Mouse (Mus musculus) intestine, embryonic 16.5 days (tissue): ENCODE data around the gene Dbh. TPM values are rescaled to one million over a fixed set of nuclear protein-coding genes. Genes with fewer than 3 reads are reported as not detected.
A peak's percentile ranks its signal among the peaks of the same experiment; 100 is the strongest.

Experiments used
- ATAC-seq: fragments of 200-750 bp; cut with Nextera tagmentation; 2 replicates; pipeline ENCODE4 v1.8.0; 2017; ENCODE audit warnings: moderate TSS enrichment, moderate library complexity
- H3K27ac ChIP-seq: fragments of 300-500 bp; sonication (generic); 2 replicates; pipeline ENCODE4 v1.5.1; 2014; ENCODE audit warnings: mild to moderate bottlenecking, low read length
- H3K27me3 ChIP-seq: fragments of 300-500 bp; sonication (generic); replicated peaks from 2 replicates; pipeline ENCODE4 v1.6.1; 2014; ENCODE audit warnings: low read length, control low read depth, mixed read lengths; ENCODE audit not compliant: control insufficient read depth, insufficient read depth
- H3K36me3 ChIP-seq: fragments of 300-500 bp; sonication (generic); 2 replicates; pipeline ENCODE4 v1.6.1; 2014; ENCODE audit warnings: low read length, control low read depth; ENCODE audit not compliant: control insufficient read depth, insufficient read depth
- H3K4me1 ChIP-seq: fragments of 300-500 bp; sonication (generic); 2 replicates; pipeline ENCODE4 v1.6.1; 2014; ENCODE audit warnings: low read length, control low read depth, mixed read lengths; ENCODE audit not compliant: control insufficient read depth, insufficient read depth
- H3K4me2 ChIP-seq: fragments of 300-500 bp; sonication (generic); 2 replicates; pipeline ENCODE4 v1.6.1; 2014; ENCODE audit warnings: low read depth, low read length, control low read depth
- H3K4me3 ChIP-seq: fragments of 300-500 bp; sonication (generic); 2 replicates; pipeline ENCODE4 v1.5.1; 2014; ENCODE audit warnings: mild to moderate bottlenecking, low read length
- H3K9ac ChIP-seq: fragments of 300-500 bp; sonication (generic); 2 replicates; pipeline ENCODE4 v1.6.1; 2014; ENCODE audit warnings: low read depth, low read length
- H3K9me3 ChIP-seq: fragments of 300-500 bp; sonication (generic); 2 replicates; pipeline ENCODE4 v1.6.1; 2016; ENCODE audit warnings: low read length, control low read depth; ENCODE audit not compliant: control insufficient read depth
- WGBS: fragments of 180-500 bp; shearing (Covaris S2); extraction: QIAGEN DNeasy Blood & Tissue Kit; methylation state at CpG from one replicate; pipeline ENCODE4 v1.1.7; 2014; 5-methylcytosine and 5-hydroxymethylcytosine counted together
- polyA plus RNA-seq: library from polyadenylated mRNA; unstranded; fragments of >200 nt; fragmentation: Nextera tagmentation; extraction: Ambion mirVana; gene quantifications from 2 replicates; pipeline ENCODE4 v1.2.1, GENCODE M21; 2015

Dbh gene
- polyA plus RNA-seq, 1 experiment from 2014 or later: 1.4 TPM

DNA sequence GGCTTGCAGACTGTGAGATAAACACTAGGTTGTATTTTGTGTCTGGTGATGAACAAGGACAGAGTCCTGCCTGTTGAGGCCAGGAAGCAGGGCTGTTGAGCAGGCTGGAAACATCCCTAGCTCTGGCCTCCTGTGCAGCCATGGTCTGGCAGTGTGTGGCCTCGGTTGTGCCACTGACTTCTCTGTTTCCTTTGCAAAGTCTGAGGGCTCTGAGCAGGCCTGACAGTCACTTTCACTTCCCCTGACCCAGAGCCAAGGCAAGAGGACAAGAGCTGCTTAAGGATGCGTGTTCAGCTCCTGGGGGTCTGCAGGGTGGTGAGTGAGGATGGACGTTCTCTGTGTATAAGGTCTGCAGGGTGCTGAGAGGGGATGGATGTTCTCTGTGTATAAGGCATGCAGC lies 36.0 kb upstream of the Dbh start:
- Histone ChIP-seq H3K4me3 (no peak overlapping the region), H3K27me3 (no peaks in the 10 kb centered on the region), H3K9ac (no peak overlapping the region), H3K4me1 (no peaks in the 10 kb centered on the region), H3K9me3 (no peaks in the 10 kb centered on the region), H3K4me2 (no peak overlapping the region), H3K36me3 (no peaks in the 10 kb centered on the region), H3K27ac (no peak overlapping the region)
- 67% methylated on average over 3 of the region's 3 CpGs for WGBS
- no peak for ATAC-seq

DNA sequence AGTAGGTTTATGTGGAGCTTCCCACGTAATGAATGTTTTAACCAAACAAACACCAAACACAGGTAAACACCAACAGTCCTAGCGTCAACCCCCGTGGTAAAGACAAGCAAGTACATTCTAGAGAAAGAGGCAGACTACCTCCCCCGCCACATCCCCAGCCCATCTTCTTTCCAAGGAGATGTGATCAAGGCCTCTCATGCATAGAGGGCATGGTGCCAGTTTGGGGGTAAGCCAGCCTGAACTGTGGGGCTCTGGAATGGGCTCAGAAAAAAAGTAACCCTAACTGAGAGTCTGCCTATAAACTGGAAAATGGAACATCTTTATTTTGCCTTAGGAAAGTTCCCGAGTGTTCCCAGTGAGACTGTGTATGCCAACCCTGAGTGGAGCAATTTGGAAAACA lies 29.1 kb upstream of the Dbh start:
- no peaks in the 10 kb centered on the region for H3K4me1 ChIP-seq
- H3K9ac ChIP-seq: no peak overlapping the region
- H3K27me3 ChIP-seq: peaks cover 7% of the 10 kb centered on the region; the same call in 1 of the 2 replicates
- 66% methylated on average over 5 of the region's 5 CpGs for WGBS
- no peak overlapping the region for H3K4me2 ChIP-seq
- no peaks in the 10 kb centered on the region for H3K36me3 ChIP-seq
- no peak overlapping the region for H3K4me3 ChIP-seq
- no peak overlapping the region for H3K27ac ChIP-seq
- H3K9me3 ChIP-seq: no peaks in the 10 kb centered on the region
- no peak for ATAC-seq

DNA sequence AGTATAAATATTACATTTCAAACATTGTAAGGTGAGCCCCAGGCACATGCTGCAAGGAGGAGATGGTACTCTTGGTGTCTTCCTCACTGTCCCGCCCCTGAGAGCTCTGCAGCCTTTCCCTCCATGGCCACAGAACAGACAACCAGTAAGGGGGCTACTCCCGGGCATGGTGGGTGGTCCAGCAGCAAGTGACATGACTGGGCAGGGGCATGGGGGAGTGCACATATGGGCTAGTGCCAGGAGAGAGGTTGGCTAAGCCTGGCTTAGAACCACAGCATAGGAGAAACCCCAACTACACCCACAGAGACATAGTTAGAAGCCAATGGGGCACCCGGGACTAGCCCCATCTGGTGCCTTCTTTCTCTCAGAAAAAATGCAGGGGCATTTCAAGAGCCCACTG lies 28.7 kb upstream of the Dbh start:
- H3K27me3 ChIP-seq: peaks cover 11% of the 10 kb centered on the region
- no peaks in the 10 kb centered on the region for H3K9me3 ChIP-seq
- H3K4me2 ChIP-seq: no peak overlapping the region
- no peak overlapping the region for H3K4me3 ChIP-seq
- H3K4me1 ChIP-seq: no peaks in the 10 kb centered on the region
- H3K27ac ChIP-seq: no peak overlapping the region
- ATAC-seq: no peak
- 61% methylated on average over 3 of the region's 3 CpGs for WGBS
- no peaks in the 10 kb centered on the region for H3K36me3 ChIP-seq
- no peak overlapping the region for H3K9ac ChIP-seq

DNA sequence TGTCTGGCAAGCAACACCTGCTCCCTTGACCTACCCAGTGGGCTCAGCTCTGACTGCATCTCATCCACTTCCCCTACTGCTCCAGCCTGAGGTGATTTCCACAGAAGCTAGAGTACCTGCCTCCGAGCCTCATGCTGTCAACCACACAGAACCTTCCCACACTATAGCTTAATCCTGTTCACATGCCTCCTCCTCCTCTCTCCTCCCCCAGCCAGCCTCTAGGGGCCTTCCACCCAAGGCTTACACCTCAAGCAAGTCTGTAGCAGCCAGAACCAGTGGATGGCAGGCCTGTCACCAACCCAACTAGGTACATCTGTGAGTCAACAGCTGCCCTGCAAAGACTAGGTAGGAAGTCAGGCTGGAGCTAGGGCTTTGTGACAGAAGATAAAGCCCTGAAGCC lies 28.2 kb upstream of the Dbh start:
- Histone ChIP-seq H3K27ac (no peak overlapping the region), H3K9me3 (no peaks in the 10 kb centered on the region), H3K4me3 (no peak overlapping the region), H3K27me3 (peaks cover 16% of the 10 kb centered on the region), H3K4me2 (no peak overlapping the region), H3K36me3 (no peaks in the 10 kb centered on the region), H3K4me1 (no peaks in the 10 kb centered on the region), H3K9ac (no peak overlapping the region)
- no peak for ATAC-seq
- 70% methylated on average over 1 of the region's 1 CpGs for WGBS

DNA sequence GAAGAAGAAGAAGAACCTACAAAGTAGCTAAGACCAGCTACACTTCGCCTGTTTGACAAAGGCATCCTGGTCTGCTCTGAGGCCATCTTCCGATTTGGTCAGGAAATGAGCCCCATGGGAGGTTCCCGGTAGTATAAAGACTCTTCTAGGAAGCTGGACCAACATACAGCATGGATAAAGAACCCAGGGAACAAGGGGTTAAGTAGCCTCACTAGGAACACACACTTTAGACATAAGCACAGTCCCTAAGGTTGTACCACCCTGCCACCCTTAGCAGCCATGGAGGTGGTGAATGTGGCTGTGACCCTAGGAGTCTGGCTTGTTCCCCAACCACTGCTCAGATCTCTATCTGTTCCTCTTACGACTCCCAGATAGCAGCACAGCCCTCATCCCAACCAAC lies 26.7 kb upstream of the Dbh start:
- Histone ChIP-seq H3K27ac (no peak overlapping the region), H3K4me2 (no peak overlapping the region), H3K36me3 (no peaks in the 10 kb centered on the region), H3K4me3 (no peak overlapping the region), H3K9ac (no peak overlapping the region), H3K9me3 (no peaks in the 10 kb centered on the region), H3K4me1 (peaks cover 4% of the 10 kb centered on the region; the same call in 1 of the 2 replicates), H3K27me3 (peaks cover 27% of the 10 kb centered on the region)
- no peak for ATAC-seq
- 55% methylated on average over 4 of the region's 4 CpGs for WGBS

DNA sequence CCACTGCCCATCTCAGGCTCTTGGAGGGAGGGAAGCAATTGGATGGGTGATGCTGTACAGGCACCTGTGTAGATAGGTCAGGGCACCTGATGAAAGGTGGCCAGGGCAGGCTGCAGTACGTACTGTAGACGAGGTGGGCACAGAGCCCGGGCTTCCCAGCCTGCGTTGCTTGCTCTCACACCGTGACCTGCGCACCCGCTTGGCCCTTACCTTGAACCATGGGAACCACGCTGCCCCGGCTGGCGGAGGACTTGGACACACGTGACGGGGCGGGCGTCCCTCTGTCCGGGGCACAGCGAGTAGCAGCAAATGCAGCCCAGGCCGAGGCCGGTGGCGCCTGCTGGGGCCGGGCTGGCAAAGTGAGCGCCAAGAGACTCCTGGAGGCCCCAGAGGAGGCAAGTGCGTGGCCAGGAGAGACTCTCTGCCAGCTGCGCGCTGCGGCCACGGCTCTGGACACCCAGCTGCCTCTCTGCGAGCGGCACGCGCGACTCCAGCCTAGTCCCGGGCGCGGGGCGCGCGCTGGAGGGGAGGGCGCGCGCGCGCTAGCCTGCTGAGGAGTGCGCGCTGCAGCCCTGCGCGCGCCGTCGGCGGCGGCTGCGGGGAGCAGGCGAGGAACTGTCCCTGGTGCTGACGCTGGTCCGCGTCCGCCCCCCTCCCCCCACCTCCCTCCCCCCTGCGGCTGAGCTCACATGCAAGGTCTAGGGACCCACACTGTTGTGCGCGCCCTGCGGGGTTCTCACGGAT lies 22.9 kb upstream of the Dbh start, which contains the start of gene Fam163b:
Gene Fam163b (minus strand): TSS at position 542 of the 744 bp plus-strand sequence.
- under 1% methylated on average over 55 of the region's 62 CpGs for WGBS
- peaks cover 30% of the 10 kb centered on the region for H3K27me3 ChIP-seq
- no peak within 1 kb of the TSS for H3K9ac ChIP-seq
- H3K4me3 ChIP-seq: peak within 1 kb of the TSS; percentile 42
- H3K9me3 ChIP-seq: no peaks in the 10 kb centered on the region
- peak within 1 kb of the TSS; percentile 63 for H3K4me2 ChIP-seq
- peaks cover 4% of the 10 kb centered on the region; the same call in 1 of the 2 replicates for H3K4me1 ChIP-seq
- H3K36me3 ChIP-seq: no peaks in the 10 kb centered on the region
- H3K27ac ChIP-seq: no peak within 1 kb of the TSS
- peak; percentile 53; the same call in 1 of the 2 replicates for ATAC-seq

GRCm38 (mm10) chr2:27144957-27145356 lies 20.1 kb upstream of the Dbh start:
- H3K4me1 ChIP-seq: peaks cover 4% of the 10 kb centered on the region; the same call in 1 of the 2 replicates
- peaks cover 28% of the 10 kb centered on the region for H3K27me3 ChIP-seq
- no peaks in the 10 kb centered on the region for H3K36me3 ChIP-seq
- H3K9me3 ChIP-seq: no peaks in the 10 kb centered on the region
- no peak overlapping the region for H3K4me2 ChIP-seq
- ATAC-seq: no peak
- no peak overlapping the region for H3K27ac ChIP-seq
- no peak overlapping the region for H3K9ac ChIP-seq
- 72% methylated on average over 2 of the region's 2 CpGs for WGBS
- no peak overlapping the region for H3K4me3 ChIP-seq

DNA sequence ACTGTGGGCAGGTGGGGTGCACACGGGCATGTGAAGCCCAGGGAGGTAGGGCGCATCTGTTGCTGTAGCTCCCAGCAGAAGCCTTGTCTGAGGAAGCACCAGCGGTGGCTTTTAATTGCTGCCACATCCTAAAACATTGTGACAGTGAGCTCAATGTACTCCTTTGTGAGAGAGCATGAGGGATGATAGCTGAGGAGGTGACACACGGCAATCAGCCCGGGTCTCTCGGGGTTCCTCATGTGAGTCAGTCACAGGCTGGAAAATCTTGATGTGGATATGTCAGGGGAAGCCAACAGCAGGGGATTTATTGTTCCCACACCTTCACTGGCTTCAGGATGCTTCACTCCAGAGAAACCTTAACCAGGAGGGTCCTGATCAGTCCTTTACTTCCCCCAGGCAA lies 18.2 kb upstream of the Dbh start:
- no peak overlapping the region for H3K27ac ChIP-seq
- H3K9me3 ChIP-seq: no peaks in the 10 kb centered on the region
- H3K4me2 ChIP-seq: no peak overlapping the region
- H3K4me1 ChIP-seq: peaks cover 4% of the 10 kb centered on the region; the same call in 1 of the 2 replicates
- H3K9ac ChIP-seq: no peak overlapping the region
- ATAC-seq: no peak
- H3K36me3 ChIP-seq: no peaks in the 10 kb centered on the region
- H3K4me3 ChIP-seq: no peak overlapping the region
- H3K27me3 ChIP-seq: peaks cover 13% of the 10 kb centered on the region
- 73% methylated on average over 6 of the region's 6 CpGs for WGBS

GRCm38 (mm10) chr2:27149457-27149856 lies 15.6 kb upstream of the Dbh start:
- Histone ChIP-seq H3K9me3 (no peaks in the 10 kb centered on the region), H3K27me3 (no peaks in the 10 kb centered on the region), H3K9ac (no peak overlapping the region), H3K4me1 (no peaks in the 10 kb centered on the region), H3K36me3 (no peaks in the 10 kb centered on the region), H3K4me3 (no peak overlapping the region), H3K27ac (no peak overlapping the region), H3K4me2 (no peak overlapping the region)
- 11% methylated on average over 2 of the region's 2 CpGs for WGBS
- ATAC-seq: no peak
